10 mouse cellular contexts compared by ENCODE assay signal in genomic region chr12:27248545-27248855, GRCm38 (mm10).
DNase-seq lines count a peak whose midpoint lies in the region; ATAC-seq lines count a peak whose summit lies in the region.
"Had no signal": no experiment of that assay in that cellular context is flagged by ENCODE, and none has a peak within 500 bp of the region (broad histone marks: within the 10 kb centered on the region; RNA-seq: fewer than 3 reads in every experiment).

No protein-coding gene starts in this region.

- intact Hi-C loops in left cerebral cortex, postnatal 10 days (cut with DNase I): loop anchor here (10.0 kb wide), 1 partner anchor 86 kb away; no protein-coding TSS in a partner anchor

- no peak overlapping the region for H3K4me3 ChIP-seq in forebrain, embryonic 12.5 days (replicated peaks)
- H3K4me3 ChIP-seq in neural tube, embryonic 15.5 days (replicated peaks): no peak overlapping the region
- H3K4me3 ChIP-seq: heart, embryonic 13.5 days had no signal

- H3K27me3 ChIP-seq in forebrain, embryonic 12.5 days: no peaks in the 10 kb centered on the region
- H3K27me3 ChIP-seq in neural tube, embryonic 15.5 days (replicated peaks): no peaks in the 10 kb centered on the region
- H3K27me3 ChIP-seq: heart, embryonic 13.5 days had no signal

- H3K27ac ChIP-seq in forebrain, embryonic 12.5 days: peak overlapping the region; percentile 81
- peak overlapping the region; percentile 75 for H3K27ac ChIP-seq in neural tube, embryonic 15.5 days (replicated peaks)
- H3K27ac ChIP-seq: heart, embryonic 13.5 days had no signal

- H3K4me2 ChIP-seq in forebrain, embryonic 12.5 days: peak overlapping the region; percentile 4
- H3K4me2 ChIP-seq in neural tube, embryonic 15.5 days: 0 out of 2 replicates have a peak overlapping the region, but pooled peaks have one; percentile 5
- H3K4me2 ChIP-seq: heart, embryonic 13.5 days had no signal

- H3K36me3 ChIP-seq in forebrain, embryonic 12.5 days (replicated peaks): no peaks in the 10 kb centered on the region
- H3K36me3 ChIP-seq in neural tube, embryonic 15.5 days: no peaks in the 10 kb centered on the region
- H3K36me3 ChIP-seq: heart, embryonic 13.5 days had no signal

- peaks cover 18% of the 10 kb centered on the region for H3K4me1 ChIP-seq in forebrain, embryonic 12.5 days
- H3K4me1 ChIP-seq in neural tube, embryonic 15.5 days: peaks cover 17% of the 10 kb centered on the region

- peak; percentile 92 for ATAC-seq in forebrain, embryonic 12.5 days (ENCODE audit: low FRiP score)
- peak; percentile 88 for ATAC-seq in neural tube, embryonic 15.5 days (ENCODE audit: low FRiP score)

- WGBS in forebrain, embryonic 12.5 days: 18% methylated on average over 3 of the region's 3 CpGs
- 14% methylated on average over 3 of the region's 3 CpGs for WGBS in neural tube, embryonic 15.5 days

- DNase-seq in embryo, embryonic 10.5 days (ENCODE audit: low spot score): peak; percentile 55
- peak; percentile 21 to 31 for DNase-seq in left cerebral cortex, postnatal 10 days (ENCODE audit: extremely low spot score in 1 of 2, low spot score in 2 of 2)
- DNase-seq in testis, postnatal 10 days (ENCODE audit: low spot score): no peak
- DNase-seq in spleen, postnatal 36 days (ENCODE audit: low spot score in 2 of 2): no peak
- no peak for DNase-seq in thymus, postnatal 0 days (ENCODE audit: low spot score)
- DNase-seq: kidney, postnatal 36 days; thymus, postnatal 25 days had no signal

- no peaks in the 10 kb centered on the region for H3K9me3 ChIP-seq in forebrain, embryonic 12.5 days
- no peaks in the 10 kb centered on the region for H3K9me3 ChIP-seq in neural tube, embryonic 15.5 days (replicated peaks)
- H3K9me3 ChIP-seq: heart, embryonic 13.5 days had no signal

- no peak overlapping the region for H3K9ac ChIP-seq in forebrain, embryonic 12.5 days
- H3K9ac ChIP-seq in neural tube, embryonic 15.5 days (replicated peaks): no peak overlapping the region
- H3K9ac ChIP-seq: heart, embryonic 13.5 days had no signal

Comparison
In these comparisons a context has a peak if more than half of its experiments do, and no peak if none do; other contexts are left out.
1. DNase-seq: peak in embryo, embryonic 10.5 days (single experiment) and left cerebral cortex, postnatal 10 days (2 of 2); none in testis, postnatal 10 days (single experiment), spleen, postnatal 36 days (0 of 2) and thymus, postnatal 0 days (single experiment).